In genomic region chr2:32419359-32419758, GRCm38 (mm10) we compare ENCODE assay signal across 10 mouse cellular contexts. TPM values are rescaled to one million over a fixed set of nuclear protein-coding genes. Genes with fewer than 3 reads are reported as not detected.
DNase-seq lines count a peak whose midpoint lies in the region; ATAC-seq and TF ChIP-seq lines count a peak whose summit lies in the region.
"Had no signal": no experiment of that assay in that cellular context is flagged by ENCODE, and none has a peak within 500 bp of the region (broad histone marks: within the 10 kb centered on the region; RNA-seq: fewer than 3 reads in every experiment).

No protein-coding gene starts in this region.

- H3K4me1 ChIP-seq in cerebellum, adult 2 months (ENCODE audit: control insufficient read depth, insufficient read depth, low read length): peaks cover 26% of the 10 kb centered on the region
- H3K4me1 ChIP-seq in intestine, postnatal 0 days (replicated peaks; ENCODE audit: control insufficient read depth, insufficient read depth, low read length): peaks cover 6% of the 10 kb centered on the region
- H3K4me1 ChIP-seq in lung, postnatal 0 days (ENCODE audit: insufficient read depth, low read depth, low read length): peaks cover 21% of the 10 kb centered on the region
- peaks cover 20% of the 10 kb centered on the region for H3K4me1 ChIP-seq in forebrain, embryonic 12.5 days

- 27% methylated on average over 3 of the region's 3 CpGs for WGBS in cerebellum, adult 2 months
- 65% methylated on average over 3 of the region's 3 CpGs for WGBS in intestine, postnatal 0 days
- WGBS in lung, postnatal 0 days: 65% methylated on average over 3 of the region's 3 CpGs
- 93% methylated on average over 3 of the region's 3 CpGs for WGBS in forebrain, embryonic 12.5 days

- TF ChIP-seq POLR2A in cerebellum, adult 2 months (IDR thresholded peaks at IDR 0.05; ENCODE audit: borderline replicate concordance, insufficient read depth, low read length): no peak

- TF ChIP-seq EP300 in lung, postnatal 0 days (IDR thresholded peaks at IDR 0.05): no peak; the same call in 1 of the 2 replicates

- no peak overlapping the region for H3K4me2 ChIP-seq in intestine, postnatal 0 days (replicated peaks; ENCODE audit: low read depth)
- H3K4me2 ChIP-seq in lung, postnatal 0 days (replicated peaks; ENCODE audit: low read depth, low read length): no peak overlapping the region
- no peak overlapping the region for H3K4me2 ChIP-seq in forebrain, embryonic 12.5 days
- H3K4me2 ChIP-seq: lung, embryonic 14.5 days had no signal

- no peaks in the 10 kb centered on the region for H3K9me3 ChIP-seq in intestine, postnatal 0 days (ENCODE audit: control insufficient read depth)
- H3K9me3 ChIP-seq in lung, postnatal 0 days (ENCODE audit: low read length): no peaks in the 10 kb centered on the region
- no peaks in the 10 kb centered on the region for H3K9me3 ChIP-seq in forebrain, embryonic 12.5 days

- no peak overlapping the region for H3K9ac ChIP-seq in intestine, postnatal 0 days (ENCODE audit: low read depth, low read length)
- no peak overlapping the region for H3K9ac ChIP-seq in lung, postnatal 0 days (replicated peaks; ENCODE audit: low read depth)
- no peak overlapping the region for H3K9ac ChIP-seq in forebrain, embryonic 12.5 days
- H3K9ac ChIP-seq: lung, embryonic 14.5 days had no signal

- H3K36me3 ChIP-seq in intestine, postnatal 0 days (ENCODE audit: control insufficient read depth, insufficient read depth): peaks cover 69% of the 10 kb centered on the region
- peaks cover 43% of the 10 kb centered on the region for H3K36me3 ChIP-seq in lung, postnatal 0 days (ENCODE audit: insufficient read depth, low read length)
- peaks cover 70% of the 10 kb centered on the region for H3K36me3 ChIP-seq in forebrain, embryonic 12.5 days (replicated peaks)

- ATAC-seq in intestine, postnatal 0 days: no peak
- 0 out of 2 replicates have a peak, but pooled peaks have one; percentile 4 for ATAC-seq in lung, postnatal 0 days
- ATAC-seq in forebrain, embryonic 12.5 days (ENCODE audit: low FRiP score): no peak
- no peak for ATAC-seq in erythroid progenitor cell, adult 5-6 weeks (replicated peaks; ENCODE audit: low FRiP score, poor library complexity, severe bottlenecking)

- H3K27me3 ChIP-seq in cerebellum, adult 2 months (ENCODE audit: control insufficient read depth, insufficient read depth, low read length): no peaks in the 10 kb centered on the region
- no peaks in the 10 kb centered on the region for H3K27me3 ChIP-seq in intestine, postnatal 0 days (replicated peaks; ENCODE audit: control insufficient read depth, insufficient read depth, low read length)
- no peaks in the 10 kb centered on the region for H3K27me3 ChIP-seq in lung, postnatal 0 days (replicated peaks; ENCODE audit: insufficient read depth, low read length)
- H3K27me3 ChIP-seq in forebrain, embryonic 12.5 days: no peaks in the 10 kb centered on the region

- no peak for TF ChIP-seq CTCF in cerebellum, adult 2 months (IDR thresholded peaks at IDR 0.05; ENCODE audit: borderline replicate concordance, insufficient read depth, low read depth, low read length)
- TF ChIP-seq CTCF in intestine, postnatal 0 days (IDR thresholded peaks at IDR 0.05; ENCODE audit: low read depth): no peak
- no peak for TF ChIP-seq CTCF in lung, postnatal 0 days (IDR thresholded peaks at IDR 0.05)

- H3K27ac ChIP-seq in cerebellum, adult 2 months (ENCODE audit: insufficient read depth, low read length): peak overlapping the region; percentile 49
- H3K27ac ChIP-seq in intestine, postnatal 0 days (ENCODE audit: low read depth, low read length): peak overlapping the region; percentile 77
- no peak overlapping the region for H3K27ac ChIP-seq in lung, postnatal 0 days (ENCODE audit: low read length)
- no peak overlapping the region for H3K27ac ChIP-seq in forebrain, embryonic 12.5 days

- peak; percentile 80 for DNase-seq in cerebellum, adult 11-12 months
- no peak for DNase-seq in cerebellum, postnatal 4 days (ENCODE audit: low spot score in 2 of 2)
- DNase-seq in cerebellum, adult 2 months: peak; percentile 75 to 84
- peak; percentile 73 for DNase-seq in lung, postnatal 0 days (ENCODE audit: low spot score)
- DNase-seq in spleen, postnatal 10 days (ENCODE audit: low spot score in 2 of 2): no peak
- DNase-seq: lung, embryonic 14.5 days; right cerebral cortex, postnatal 4 days had no signal

- H3K4me3 ChIP-seq in cerebellum, adult 2 months (replicated peaks; ENCODE audit: insufficient read depth, low read depth, low read length): no peak overlapping the region
- H3K4me3 ChIP-seq in intestine, postnatal 0 days (ENCODE audit: low read depth, low read length): no peak overlapping the region
- no peak overlapping the region for H3K4me3 ChIP-seq in lung, postnatal 0 days (ENCODE audit: low read depth, low read length)
- H3K4me3 ChIP-seq in forebrain, embryonic 12.5 days (replicated peaks): no peak overlapping the region

RNA-seq across cellular contexts. Expression of gene Ptges2, which starts 23.7 kb away (rescaled TPM):
- polyA plus RNA-seq in cerebellum, adult 2 months (2012; rRNA removed): 60.9 and 61.1 TPM in 2 replicates
- 47.3 and 49.4 TPM in 2 replicates for polyA plus RNA-seq in intestine, postnatal 0 days (2015; fragmentation: Nextera tagmentation; extraction: Ambion mirVana)
- polyA plus RNA-seq in lung, postnatal 0 days (2015; fragmentation: Nextera tagmentation; extraction: Ambion mirVana): 21.8 and 22.9 TPM in 2 replicates
- 29.6 and 29.9 TPM in 2 replicates for polyA plus RNA-seq in forebrain, embryonic 12.5 days (2016; fragmentation: Nextera tagmentation; extraction: Ambion mirVana)
- total RNA-seq in erythroid progenitor cell, adult 5-6 weeks (2015; ENCODE audit: low replicate concordance): 0.42 and 0.72 TPM in 2 replicates
- total RNA-seq in erythroid progenitor cell, adult 5-6 weeks (2017; ENCODE audit: low replicate concordance): 0.51 TPM in 1 of 2 replicates, not detected in the other

RNA-seq across cellular contexts. Expression of gene Naif1, which starts 30.9 kb away (rescaled TPM):
- polyA plus RNA-seq in cerebellum, adult 2 months (2012; rRNA removed): 3.3 TPM in 2 replicates
- polyA plus RNA-seq in intestine, postnatal 0 days (2015; fragmentation: Nextera tagmentation; extraction: Ambion mirVana): 2.9 and 3.2 TPM in 2 replicates
- 4.1 and 4.6 TPM in 2 replicates for polyA plus RNA-seq in lung, postnatal 0 days (2015; fragmentation: Nextera tagmentation; extraction: Ambion mirVana)
- polyA plus RNA-seq in forebrain, embryonic 12.5 days (2016; fragmentation: Nextera tagmentation; extraction: Ambion mirVana): 6.1 and 6.2 TPM in 2 replicates
- 4.0 TPM in 1 of 2 replicates, not detected in the other for total RNA-seq in erythroid progenitor cell, adult 5-6 weeks (2015; ENCODE audit: low replicate concordance)
- total RNA-seq in erythroid progenitor cell, adult 5-6 weeks (2017; ENCODE audit: low replicate concordance): 0.23 and 2.1 TPM in 2 replicates

RNA-seq across cellular contexts. Expression of gene Lcn2, which starts 31.3 kb away (rescaled TPM):
- 0.48 and 1.0 TPM in 2 replicates for polyA plus RNA-seq in cerebellum, adult 2 months (2012; rRNA removed)
- 4.8 and 5.4 TPM in 2 replicates for polyA plus RNA-seq in intestine, postnatal 0 days (2015; fragmentation: Nextera tagmentation; extraction: Ambion mirVana)
- polyA plus RNA-seq in lung, postnatal 0 days (2015; fragmentation: Nextera tagmentation; extraction: Ambion mirVana): 223 and 355 TPM in 2 replicates
- polyA plus RNA-seq in forebrain, embryonic 12.5 days (2016; fragmentation: Nextera tagmentation; extraction: Ambion mirVana): 0.45 and 0.50 TPM in 2 replicates
- 1,234 and 1,375 TPM in 2 replicates for total RNA-seq in erythroid progenitor cell, adult 5-6 weeks (2015; ENCODE audit: low replicate concordance)
- total RNA-seq in erythroid progenitor cell, adult 5-6 weeks (2017; ENCODE audit: low replicate concordance): 165 and 167 TPM in 2 replicates
- polyA plus RNA-seq: lung, embryonic 14.5 days had no signal

RNA-seq across cellular contexts. Expression of gene Slc25a25, which starts 31.9 kb away (rescaled TPM):
- 67.0 and 76.2 TPM in 2 replicates for polyA plus RNA-seq in cerebellum, adult 2 months (2012; rRNA removed)
- 45.1 and 52.6 TPM in 2 replicates for polyA plus RNA-seq in intestine, postnatal 0 days (2015; fragmentation: Nextera tagmentation; extraction: Ambion mirVana)
- 16.7 and 21.5 TPM in 2 replicates for polyA plus RNA-seq in lung, postnatal 0 days (2015; fragmentation: Nextera tagmentation; extraction: Ambion mirVana)
- polyA plus RNA-seq in forebrain, embryonic 12.5 days (2016; fragmentation: Nextera tagmentation; extraction: Ambion mirVana): 38.8 and 39.9 TPM in 2 replicates
- 5.4 and 7.2 TPM in 2 replicates for total RNA-seq in erythroid progenitor cell, adult 5-6 weeks (2015; ENCODE audit: low replicate concordance)
- total RNA-seq in erythroid progenitor cell, adult 5-6 weeks (2017; ENCODE audit: low replicate concordance): 14.8 and 19.0 TPM in 2 replicates

RNA-seq across cellular contexts. Expression of gene 1110008P14Rik, which starts 37.6 kb away (rescaled TPM):
- 284 and 338 TPM in 2 replicates for polyA plus RNA-seq in cerebellum, adult 2 months (2012; rRNA removed)
- 95.0 and 100 TPM in 2 replicates for polyA plus RNA-seq in intestine, postnatal 0 days (2015; fragmentation: Nextera tagmentation; extraction: Ambion mirVana)
- polyA plus RNA-seq in lung, postnatal 0 days (2015; fragmentation: Nextera tagmentation; extraction: Ambion mirVana): 73.4 and 78.1 TPM in 2 replicates
- 51.0 and 51.4 TPM in 2 replicates for polyA plus RNA-seq in forebrain, embryonic 12.5 days (2016; fragmentation: Nextera tagmentation; extraction: Ambion mirVana)
- total RNA-seq in erythroid progenitor cell, adult 5-6 weeks (2015; ENCODE audit: low replicate concordance): 5.8 and 7.5 TPM in 2 replicates
- 3.7 and 7.2 TPM in 2 replicates for total RNA-seq in erythroid progenitor cell, adult 5-6 weeks (2017; ENCODE audit: low replicate concordance)

Comparison
In these comparisons a context has a peak if more than half of its experiments do, and no peak if none do; other contexts are left out.
1. DNase-seq: peak in cerebellum, adult 11-12 months (single experiment), cerebellum, adult 2 months (2 of 2) and lung, postnatal 0 days (single experiment); none in cerebellum, postnatal 4 days (0 of 2) and spleen, postnatal 10 days (0 of 2).
2. H3K27ac ChIP-seq: peak in cerebellum, adult 2 months (single experiment) and intestine, postnatal 0 days (single experiment); none in lung, postnatal 0 days (single experiment) and forebrain, embryonic 12.5 days (single experiment).
3. RNA of gene Lcn2, which starts 31.3 kb away (polyA plus RNA-seq): 223 to 355 TPM in lung, postnatal 0 days; 4.8 to 5.4 TPM in intestine, postnatal 0 days, 0.48 to 1.0 TPM in cerebellum, adult 2 months and 0.45 to 0.50 TPM in forebrain, embryonic 12.5 days; every median in the first group is over 10 times any median in the second.